Mouse (Mus musculus) kidney, adult 2 months (tissue): ENCODE data around the gene Ift57.

Source experiments
- CTCF ChIP-seq: fragments of 200-500 bp; conservative IDR thresholded peaks from 2 replicates; pipeline ENCODE4 v1.5.1; 2011; ENCODE audit warnings: low read depth, mild to moderate bottlenecking, control low read depth, low read length, moderate library complexity, mixed read lengths; ENCODE audit not compliant: insufficient read depth, insufficient read length
- POLR2A ChIP-seq: fragments of 200-500 bp; IDR thresholded peaks from one replicate; pipeline ENCODE4 v1.6.1; 2011; ENCODE audit warnings: low read depth, low read length, control low read depth

DNA sequence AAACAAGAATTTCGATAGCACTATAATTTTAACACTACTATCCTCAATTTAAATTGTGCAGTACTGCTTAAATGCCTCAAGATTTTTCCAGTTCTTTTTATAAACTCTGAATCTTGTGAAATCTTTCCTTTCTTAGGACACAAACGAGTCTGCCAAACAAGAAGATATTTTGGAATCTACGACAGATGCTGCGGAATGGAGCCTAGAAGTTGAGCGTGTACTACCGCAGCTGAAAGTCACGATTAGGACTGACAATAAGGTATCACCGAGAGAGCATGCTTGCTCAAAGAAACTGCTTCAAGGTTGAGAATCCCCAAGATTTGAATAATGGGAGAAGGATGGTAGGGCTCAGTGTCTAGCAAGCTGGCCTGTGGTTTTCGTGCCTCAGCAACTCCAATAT, 37.5 kb downstream of the Ift57 start:
- no peak for TF ChIP-seq POLR2A
- no peak for TF ChIP-seq CTCF
